Mouse (Mus musculus): ENCODE data around the gene Arhgef2. TPM values are rescaled to one million over a fixed set of nuclear protein-coding genes. Genes with fewer than 3 reads are reported as not detected.

Gene Arhgef2
- total RNA-seq, 2 experiments from 2014 or later = 161 to 166 TPM

DNA sequence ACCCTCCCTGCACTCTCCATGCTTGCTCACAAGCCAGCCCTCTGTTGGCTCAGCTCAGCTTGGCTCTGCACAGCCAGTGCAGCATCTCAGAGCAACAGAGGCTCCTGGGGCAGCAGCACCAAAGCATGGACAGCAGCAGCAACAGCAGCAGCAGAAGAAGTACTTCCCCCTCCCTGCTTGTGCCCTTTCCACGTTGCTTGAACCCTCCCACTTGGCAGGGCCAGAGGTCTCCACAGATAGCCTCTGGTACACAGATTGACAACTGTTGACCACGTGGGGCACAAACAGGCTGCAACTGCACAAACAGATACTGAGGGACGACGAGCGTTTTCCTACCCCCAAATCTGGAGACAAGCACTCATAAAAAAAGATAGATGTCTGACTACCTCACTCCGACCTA lies 54.0 kb downstream of the Arhgef2 start:
- DNase-seq (ENCODE audit: low spot score in 2 of 2) = no peak

DNA sequence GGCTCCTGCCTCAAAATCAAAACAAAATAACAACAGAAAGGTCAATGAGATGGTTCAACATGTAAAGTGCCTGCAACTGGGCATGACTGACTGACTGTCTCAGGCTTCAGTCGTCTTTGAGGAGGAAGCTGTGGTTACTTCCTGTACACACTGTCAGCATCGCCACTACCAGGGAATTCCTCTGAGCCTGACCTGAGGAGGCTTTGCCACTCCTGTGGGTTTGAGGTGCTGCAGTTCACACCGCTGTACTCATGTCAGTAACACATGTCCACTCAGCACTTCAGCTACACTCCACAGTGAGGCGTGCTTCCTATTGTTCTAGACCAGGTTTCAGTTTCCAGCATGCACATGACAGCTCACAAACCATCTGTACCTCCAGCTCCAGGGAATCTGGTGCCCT lies 58.3 kb downstream of the Arhgef2 start:
- no peak for DNase-seq (ENCODE audit: low spot score in 2 of 2)

DNA sequence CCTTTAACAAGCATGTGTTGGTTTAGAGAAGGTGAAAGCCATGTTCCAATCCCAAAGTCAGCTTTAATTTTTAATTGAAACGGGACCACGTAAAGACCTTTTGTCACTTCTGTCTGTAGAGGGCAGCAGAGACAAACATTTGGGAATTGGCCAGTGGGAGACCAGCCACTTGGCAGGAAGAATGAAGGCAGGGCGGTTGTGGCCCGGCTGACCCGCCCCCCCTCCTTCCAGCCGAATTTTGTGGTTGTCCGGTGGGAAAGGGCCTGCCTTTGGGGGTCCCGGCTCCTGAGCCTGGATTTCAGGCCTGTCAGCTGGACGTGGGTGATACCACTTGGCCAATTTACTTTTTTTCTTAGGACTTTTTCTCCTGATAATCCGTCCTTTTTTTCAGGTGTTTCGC lies 71.6 kb downstream of the Arhgef2 start:
- peak; percentile 64 to 73 for DNase-seq (ENCODE audit: low spot score in 2 of 2)

DNA sequence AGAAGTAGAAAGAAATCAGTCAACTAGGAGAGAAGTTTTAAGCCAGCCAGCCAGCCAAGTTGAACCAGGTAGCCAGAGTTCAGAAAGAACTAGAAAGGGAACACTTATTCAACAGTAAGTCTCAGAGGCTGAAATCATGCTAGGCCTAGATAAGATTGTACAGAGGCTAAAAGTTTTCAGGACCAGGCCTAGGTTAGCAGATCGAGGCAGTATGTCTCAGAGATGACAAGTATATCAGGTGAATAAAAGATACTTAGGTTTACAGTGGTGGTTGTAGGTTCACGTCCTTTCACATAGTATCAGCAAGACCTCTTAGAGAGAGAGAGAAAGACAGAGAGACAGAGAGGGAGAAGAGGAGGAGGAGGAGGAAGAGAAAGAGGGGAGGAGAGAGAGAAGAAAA lies 78.0 kb downstream of the Arhgef2 start:
- no peak for DNase-seq (ENCODE audit: low spot score in 2 of 2)

DNA sequence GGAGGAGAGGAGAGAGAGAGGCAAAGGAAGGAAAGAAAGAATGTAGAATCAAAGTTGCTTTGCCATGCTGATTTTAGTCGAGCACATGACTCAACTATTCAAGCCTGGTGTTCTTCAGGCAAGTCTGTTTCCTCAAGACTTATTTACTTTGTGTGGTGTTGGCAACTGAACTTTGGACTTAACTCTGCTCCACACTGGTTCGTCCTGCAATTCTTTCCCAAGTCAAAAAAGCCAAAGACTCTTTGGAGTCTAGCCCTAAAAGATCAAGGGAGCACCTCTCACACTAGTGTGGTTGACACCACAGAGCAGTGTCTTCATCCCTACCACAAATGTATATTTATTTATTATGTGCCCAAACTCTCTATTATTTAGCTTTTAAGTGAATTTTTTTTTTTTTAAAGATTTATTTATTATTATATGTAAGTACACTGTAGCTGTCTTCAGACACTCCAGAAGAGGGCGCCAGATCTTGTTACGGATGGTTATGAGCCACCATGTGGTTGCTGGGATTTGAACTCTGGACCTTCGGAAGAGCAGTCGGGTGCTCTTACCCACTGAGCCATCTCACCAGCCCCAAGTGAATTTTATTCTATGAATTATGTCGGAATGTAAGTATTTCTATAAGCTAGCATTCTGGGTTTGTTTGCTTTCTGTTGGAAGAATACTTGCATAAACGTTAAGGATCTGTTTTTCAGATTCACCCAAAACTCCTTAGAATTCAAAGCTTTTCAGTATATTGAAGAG lies 78.6 kb downstream of the Arhgef2 start:
- DNase-seq (ENCODE audit: low spot score in 2 of 2) = no peak

DNA sequence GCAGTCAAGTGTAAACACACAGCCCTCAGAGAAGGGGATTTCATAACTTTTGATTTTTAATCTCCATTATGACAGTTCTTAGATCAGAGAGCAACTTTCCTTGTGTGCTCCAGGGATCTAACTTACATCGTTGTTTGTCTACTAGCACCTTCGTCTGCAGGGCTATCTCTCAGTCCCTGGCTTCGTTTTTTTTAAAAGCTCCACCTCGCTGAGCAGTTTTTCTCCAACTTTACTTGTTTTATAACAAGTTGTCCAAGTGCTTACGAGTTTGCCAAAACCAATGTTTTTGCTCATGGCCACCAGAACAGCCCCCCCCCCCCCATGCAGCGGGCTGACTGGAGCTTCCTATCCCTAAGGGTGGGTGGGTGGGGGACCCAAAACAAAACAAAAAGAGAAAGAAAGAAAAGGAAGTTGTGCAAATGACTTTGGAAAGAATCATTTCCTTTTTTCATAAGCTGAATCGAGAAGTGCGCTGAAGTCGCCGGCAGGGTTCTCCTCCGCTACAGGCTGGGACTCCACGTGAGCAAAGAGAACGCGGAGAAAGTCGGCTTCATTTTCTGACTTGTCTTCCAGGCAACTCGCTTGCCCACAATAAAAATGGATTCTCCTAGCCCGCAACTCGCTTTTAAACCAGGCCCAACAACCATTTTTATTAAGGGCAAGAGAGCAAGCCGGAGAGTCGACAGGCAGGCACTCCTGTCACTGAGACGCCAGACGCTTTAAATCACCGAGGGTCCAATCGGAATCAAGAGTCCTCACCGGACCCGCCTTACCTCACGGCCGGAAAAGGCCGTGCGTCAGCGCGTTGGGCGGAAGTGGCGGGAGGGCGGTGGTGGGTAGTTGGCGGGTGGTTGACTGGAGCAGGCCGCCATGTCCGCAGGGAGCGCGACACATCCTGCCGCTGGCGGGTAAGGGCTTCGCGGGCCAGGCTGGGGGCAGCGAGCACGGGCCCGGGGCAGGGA lies 79.5 kb downstream of the Arhgef2 start, which contains the start of gene Khdc4:
Khdc4 (plus strand) TSS at position 824 of the 962 bp plus-strand sequence.
- DNase-seq (ENCODE audit: low spot score in 2 of 2) = peak; percentile 92 to 97

DNA sequence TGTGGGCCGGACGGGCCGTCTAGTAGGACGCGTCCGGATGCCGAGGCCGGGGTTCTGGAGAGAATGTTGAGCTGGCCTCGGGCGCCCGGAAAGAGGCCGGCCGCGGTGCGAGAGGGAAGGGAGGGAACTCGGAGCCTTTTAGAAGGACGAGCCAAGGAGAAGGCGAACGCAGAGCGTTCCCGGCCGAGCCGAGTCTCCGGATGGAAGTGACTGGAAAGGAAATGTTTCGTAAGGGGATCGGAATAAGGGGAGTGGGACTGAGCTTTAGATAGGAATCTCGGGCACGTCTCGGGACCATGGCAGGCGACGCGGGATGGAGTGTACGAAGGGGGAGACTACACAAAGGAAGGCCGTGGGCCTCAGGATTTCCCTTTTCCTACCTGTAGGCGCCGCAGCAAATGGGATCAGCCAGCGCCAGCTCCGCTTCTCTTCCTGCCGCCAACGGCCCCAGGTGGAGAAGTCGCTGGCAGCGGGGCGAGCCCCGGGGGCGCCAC lies 80.2 kb downstream of the Arhgef2 start:
- DNase-seq (ENCODE audit: low spot score in 2 of 2) = peak; percentile 26 to 39

DNA sequence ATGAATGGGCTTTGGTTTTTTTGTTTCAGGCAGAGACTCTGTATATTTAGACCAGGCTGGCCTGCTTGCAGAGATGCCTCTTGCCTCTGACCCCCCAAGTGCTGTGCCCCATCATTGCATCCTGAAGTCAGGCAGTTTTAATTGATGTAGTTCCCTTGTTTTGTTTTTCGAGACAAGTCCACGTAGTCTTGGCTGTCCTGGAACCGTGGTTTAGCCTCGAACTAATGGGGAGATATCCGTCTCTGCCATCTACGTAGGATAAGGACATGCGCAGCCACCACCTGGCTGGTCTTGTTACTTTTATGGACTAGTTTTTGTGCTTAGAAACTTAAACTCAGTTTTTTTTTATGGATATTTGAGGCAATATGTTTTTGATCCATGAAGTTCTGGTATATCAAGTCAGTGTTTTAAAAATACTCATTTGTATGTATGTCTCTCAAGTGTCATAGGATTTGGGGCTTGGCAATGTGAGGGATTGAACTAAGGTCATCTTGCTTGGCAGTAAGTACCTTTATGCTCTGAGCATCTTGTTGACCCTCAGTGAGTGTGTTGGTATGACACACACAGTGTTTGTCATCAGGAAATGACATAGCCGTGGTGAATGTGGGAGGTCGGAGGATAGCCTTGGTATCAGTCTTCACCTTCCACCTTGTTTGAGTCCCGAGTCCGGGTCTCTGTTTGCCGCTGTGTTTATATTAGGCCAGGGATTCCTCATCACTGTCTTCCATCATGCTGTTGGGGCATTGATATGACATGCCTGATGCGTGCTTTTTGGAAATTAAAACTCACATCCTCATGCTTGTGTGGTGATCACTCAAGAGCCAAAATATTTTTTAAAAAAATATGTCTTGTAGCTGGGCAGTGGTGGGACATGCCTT lies 81.2 kb downstream of the Arhgef2 start:
- no peak for DNase-seq (ENCODE audit: low spot score in 2 of 2)

DNA sequence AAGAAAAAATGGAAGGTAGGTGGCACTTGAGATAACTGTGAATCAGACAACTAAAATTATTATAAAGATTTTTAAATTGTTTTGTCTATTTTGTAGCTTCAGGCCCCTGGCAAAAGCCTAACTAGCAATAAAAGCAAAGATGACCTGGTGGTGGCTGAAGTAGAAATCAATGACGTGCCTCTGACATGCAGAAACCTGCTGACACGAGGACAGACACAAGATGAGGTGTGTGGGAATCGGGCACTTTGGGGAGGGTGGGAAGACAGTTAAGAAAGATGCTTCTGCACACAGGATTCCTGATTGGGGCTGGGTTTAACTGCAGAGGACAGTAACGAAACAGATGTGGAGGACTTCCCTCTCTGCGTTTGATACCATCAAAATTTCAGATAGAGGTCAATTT lies 83.3 kb downstream of the Arhgef2 start:
- DNase-seq (ENCODE audit: low spot score in 2 of 2) = no peak

DNA sequence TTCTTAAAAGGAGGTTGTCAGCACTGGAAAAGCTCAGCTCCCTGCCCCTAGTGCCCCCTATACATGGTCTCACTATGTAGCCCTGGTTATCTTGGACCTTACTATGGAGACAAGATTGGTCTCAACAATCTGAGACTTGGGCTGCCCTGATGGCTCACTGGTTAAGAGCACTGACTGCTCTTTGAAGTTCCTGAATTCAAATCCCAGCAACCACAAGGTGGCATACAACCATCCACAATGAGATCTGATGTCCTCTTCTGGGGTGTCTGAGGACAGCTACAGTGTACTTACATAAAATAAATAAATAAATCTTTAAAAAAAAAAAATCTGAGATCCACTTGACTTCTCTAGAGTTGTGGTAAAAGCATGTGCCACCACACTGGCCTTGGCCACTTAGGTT lies 89.8 kb downstream of the Arhgef2 start:
- DNase-seq (ENCODE audit: low spot score in 2 of 2) = no peak

Other genes starting within 250 kb of the Arhgef2 start
- gene Paqr6, start 241.4 kb upstream of the Arhgef2 start, total RNA-seq (2021) = 1 to 10 TPM; 1.6 to 1.8 TPM
- gene Bglap3, start 233.2 kb upstream of the Arhgef2 start, total RNA-seq (2021) = under 1 TPM in 1 of 2 experiments, not detected in 1; 0.27 TPM
- not detected for gene Bglap2, start 227.3 kb upstream of the Arhgef2 start, total RNA-seq (2021)
- gene Bglap, start 221.5 kb upstream of the Arhgef2 start, total RNA-seq (2021) = 1 to 10 TPM in 1 of 2 experiments, not detected in 1; 1.4 TPM
- 10 to 100 TPM; 52.2 to 59.1 TPM for gene Pmf1, start 195.6 kb upstream of the Arhgef2 start, total RNA-seq (2021)
- gene Slc25a44, start 180.8 kb upstream of the Arhgef2 start, total RNA-seq (2021) = 10 to 100 TPM; 12.1 to 13.3 TPM
- 1 to 10 TPM; 3.0 to 4.4 TPM for gene Sema4a, start 144.8 kb upstream of the Arhgef2 start, total RNA-seq (2021)
- 100 to 1,000 TPM; 355 to 365 TPM for gene Lmna, start 96.0 kb upstream of the Arhgef2 start, total RNA-seq (2021)
- 10 to 100 TPM; 12.9 to 13.1 TPM for gene Mex3a, start 73.6 kb upstream of the Arhgef2 start, total RNA-seq (2021)
- gene Rab25, start 57.7 kb upstream of the Arhgef2 start, total RNA-seq (2021) = under 1 TPM; 0.57 to 0.91 TPM
- 10 to 100 TPM; 78.5 to 81.4 TPM for gene Lamtor2, start 52.9 kb upstream of the Arhgef2 start, total RNA-seq (2021)
- gene Ubqln4, start 52.2 kb upstream of the Arhgef2 start, total RNA-seq (2021) = 10 to 100 TPM; 54.9 to 58.0 TPM
- 100 to 1,000 TPM; 150 to 159 TPM for gene Ssr2, start 30.1 kb upstream of the Arhgef2 start, total RNA-seq (2021)
- gene Rxfp4, start 47.2 kb downstream of the Arhgef2 start, total RNA-seq (2021) = not detected
- 10 to 100 TPM; 33.9 to 49.0 TPM for gene Khdc4, start 79.8 kb downstream of the Arhgef2 start, total RNA-seq (2021)
- 10 to 100 TPM; 32.1 to 33.2 TPM for gene Rit1, start 110.9 kb downstream of the Arhgef2 start, total RNA-seq (2021)
- 1 to 10 TPM; 5.5 to 6.2 TPM for gene Syt11, start 169.2 kb downstream of the Arhgef2 start, total RNA-seq (2021)
- 10 to 100 TPM; 24.6 to 27.5 TPM for gene Gon4l, start 229.3 kb downstream of the Arhgef2 start, total RNA-seq (2021)

Measured in gastrocnemius, postnatal 4 days (tissue).